Mouse (Mus musculus) Patski (cell line): Measurements from ENCODE around the gene Ttll6. TPM values are rescaled to one million over a fixed set of nuclear protein-coding genes. Genes with fewer than 3 reads are reported as not detected.

Source experiments
- ATAC-seq: fragments of 100-300 bp; one replicate; pipeline ENCODE4 v1.8.0; 2021
- CTCF ChIA-PET: fragments of 350-600 bp; sonication (Branson Sonifier 250); formaldehyde crosslinking; loops from one replicate; lab custom pipeline; 2022; ENCODE audit warnings: inconsistent platforms; lab: Charles Lee
- POLR2A ChIA-PET: fragments of 350-600 bp; sonication (Branson Sonifier 250); formaldehyde crosslinking; loops from one replicate; lab custom pipeline; 2022; ENCODE audit warnings: antibody characterized with exemption, inconsistent platforms; lab: Charles Lee
- DNase-seq: peaks from one replicate; pipeline ENCODE4 v3.0.0-alpha.2; 2011; ENCODE audit warnings: low read depth, low spot score
- H3K27me3 ChIP-seq: fragments of 371-371 bp; one replicate; pipeline ENCODE4 v1.5.1; 2021
- CTCF ChIP-seq: fragments of 100-300 bp; IDR thresholded peaks from one replicate; pipeline ENCODE4 v1.5.1; 2021
- in situ Hi-C: fragments of 300-500 bp; cut with MboI; formaldehyde crosslinking; loops from 3 replicates; pipeline ENCODE4 v1.11.1; 2018; ENCODE audit warnings: low pct_unique_long_range_greater_than_20kb, mixed read lengths
- polyA plus RNA-seq: library from polyadenylated mRNA; unstranded; gene quantifications from one replicate; pipeline ENCODE4 v1.2.3, GENCODE M21; 2021

Gene Ttll6
- polyA plus RNA-seq, 1 experiment from 2014 or later: 0.13 TPM

GRCm38 (mm10) chr11:96175951-96176530 lies 42.5 kb downstream of the Ttll6 start:
- in situ Hi-C loops: no loop called here
- ATAC-seq (no peak), DNase-seq (no peak)
- POLR2A ChIA-PET: no interaction called here
- H3K27me3 ChIP-seq: peaks cover 22% of the 10 kb centered on the region
- CTCF ChIA-PET: no interaction called here
- no peak for TF ChIP-seq CTCF

- DNase-seq: no peak
- POLR2A ChIA-PET: no interaction called here
- ATAC-seq: no peak
- H3K27me3 ChIP-seq: peaks cover 22% of the 10 kb centered on the region
- no peak for TF ChIP-seq CTCF
- in situ Hi-C loops: no loop called here
- CTCF ChIA-PET: no interaction called here
Measured at GRCm38 (mm10) chr11:96176841-96177240, 43.3 kb downstream of the Ttll6 start.

- CTCF ChIA-PET: no interaction called here
- in situ Hi-C loops: no loop called here
- DNase-seq (no peak), ATAC-seq (no peak)
- H3K27me3 ChIP-seq: peaks cover 22% of the 10 kb centered on the region
- POLR2A ChIA-PET: interaction anchor here (0.7 kb wide), 1 partner anchor 9 kb away, joined by 3 read pairs; no protein-coding TSS in a partner anchor
- TF ChIP-seq CTCF: no peak
Measured at GRCm38 (mm10) chr11:96177546-96178174, 44.1 kb downstream of the Ttll6 start.

GRCm38 (mm10) chr11:96178356-96178755 lies 44.8 kb downstream of the Ttll6 start:
- POLR2A ChIA-PET: interaction anchor here (0.7 kb wide), 1 partner anchor 10 kb away, joined by 3 read pairs; no protein-coding TSS in a partner anchor
- DNase-seq: no peak

GRCm38 (mm10) chr11:96178911-96179503 lies 45.4 kb downstream of the Ttll6 start:
- ChIA-PET CTCF (no interaction called here), POLR2A (interaction anchor here (0.7 kb wide), 1 partner anchor 20 kb away, joined by 4 read pairs; no protein-coding TSS in a partner anchor)
- in situ Hi-C loops: no loop called here
- H3K27me3 ChIP-seq: peaks cover 14% of the 10 kb centered on the region
- DNase-seq: no peak
- TF ChIP-seq CTCF: no peak
- no peak for ATAC-seq

More at GRCm38 (mm10) chr11:96178356-96178755, 44.8 kb downstream of the Ttll6 start:
- ATAC-seq: no peak
- H3K27me3 ChIP-seq: peaks cover 16% of the 10 kb centered on the region
- CTCF ChIA-PET: no interaction called here
- no peak for TF ChIP-seq CTCF
- in situ Hi-C loops: no loop called here

- ATAC-seq (no peak), DNase-seq (peak; percentile 15)
- ChIA-PET POLR2A (interaction anchor here (0.9 kb wide), 1 partner anchor 13 kb away, joined by 3 read pairs; the partner anchor contains the start of gene Hoxb13), CTCF (interaction anchor here (0.7 kb wide), 1 partner anchor 13 kb away, joined by 3 read pairs; no protein-coding TSS in a partner anchor)
- H3K27me3 ChIP-seq: peaks cover 14% of the 10 kb centered on the region
- in situ Hi-C loops: no loop called here
- no peak for TF ChIP-seq CTCF
Measured at GRCm38 (mm10) chr11:96181061-96181460, 47.5 kb downstream of the Ttll6 start.

GRCm38 (mm10) chr11:96184233-96184632 lies 50.6 kb downstream of the Ttll6 start:
- DNase-seq: no peak
- ChIA-PET CTCF (no interaction called here), POLR2A (interaction anchor here (0.6 to 0.7 kb wide), 2 partner anchors 30 to 1179 kb away, joined by 5 to 7 read pairs; no protein-coding TSS in a partner anchor)
- in situ Hi-C loops: no loop called here
- peaks cover 17% of the 10 kb centered on the region for H3K27me3 ChIP-seq
- no peak for ATAC-seq
- no peak for TF ChIP-seq CTCF

- DNase-seq (no peak), ATAC-seq (no peak)
- in situ Hi-C loops: no loop called here
- POLR2A ChIA-PET: no interaction called here
- TF ChIP-seq CTCF: no peak
- H3K27me3 ChIP-seq: peaks cover 15% of the 10 kb centered on the region
- CTCF ChIA-PET: interaction anchor here (1.1 kb wide), 1 partner anchor 18 kb away, joined by 3 read pairs; no protein-coding TSS in a partner anchor
Measured at GRCm38 (mm10) chr11:96187321-96187720, 53.7 kb downstream of the Ttll6 start.

GRCm38 (mm10) chr11:96189810-96190522 lies 56.4 kb downstream of the Ttll6 start:
- ChIA-PET POLR2A (no interaction called here), CTCF (interaction anchor here (1.5 kb wide), 1 partner anchor 63 kb away, joined by 3 read pairs; no protein-coding TSS in a partner anchor)
- no peak for DNase-seq
- ATAC-seq: no peak
- peaks cover 15% of the 10 kb centered on the region for H3K27me3 ChIP-seq
- in situ Hi-C loops: no loop called here
- TF ChIP-seq CTCF: no peak

- in situ Hi-C loops: no loop called here
- CTCF ChIA-PET: no interaction called here
- no peak for ATAC-seq
Measured at GRCm38 (mm10) chr11:96191132-96191531, 57.5 kb downstream of the Ttll6 start.

More at GRCm38 (mm10) chr11:96191132-96191531, 57.5 kb downstream of the Ttll6 start:
- POLR2A ChIA-PET: no interaction called here
- DNase-seq: no peak
- TF ChIP-seq CTCF: no peak
- peaks cover 15% of the 10 kb centered on the region for H3K27me3 ChIP-seq
